Mouse (Mus musculus) spleen, adult 2 months (tissue): ENCODE data around the gene Atg4d. TPM values are rescaled to one million over a fixed set of nuclear protein-coding genes. Genes with fewer than 3 reads are reported as not detected.

Source experiments
- DNase-seq, 2 experiments: peaks; one replicate each; pipeline versions ENCODE4 v3.0.0 to v3.0.0-alpha.2; 2012 to 2021; ENCODE audit warnings: low spot score in 2 of 2, low read depth in 1 of 2
- H3K27ac ChIP-seq: fragments of 200-500 bp; 2 replicates; pipeline ENCODE4 v1.5.1; 2012; ENCODE audit warnings: low read length, inconsistent platforms; ENCODE audit not compliant: insufficient read depth
- H3K27me3 ChIP-seq: fragments of 200-500 bp; 2 replicates; pipeline ENCODE4 v1.6.1; 2012; ENCODE audit warnings: mild to moderate bottlenecking, moderate library complexity, low read length, inconsistent platforms; ENCODE audit not compliant: control insufficient read depth, insufficient read depth
- H3K36me3 ChIP-seq: fragments of 200-500 bp; 2 replicates; pipeline ENCODE4 v1.6.1; 2012; ENCODE audit warnings: mild to moderate bottlenecking, low read length, inconsistent platforms; ENCODE audit not compliant: control insufficient read depth, insufficient read depth
- H3K4me1 ChIP-seq: fragments of 200-500 bp; 2 replicates; pipeline ENCODE4 v1.6.1; 2011; ENCODE audit warnings: inconsistent platforms; ENCODE audit not compliant: control insufficient read depth, insufficient read depth, insufficient read length
- H3K4me3 ChIP-seq: fragments of 200-500 bp; 2 replicates; pipeline ENCODE4 v1.5.1; 2011; ENCODE audit warnings: mild to moderate bottlenecking, inconsistent platforms; ENCODE audit not compliant: insufficient read depth, insufficient read length; ENCODE audit errors: extremely low read depth
- CTCF ChIP-seq: fragments of 200-500 bp; IDR thresholded peaks from 2 replicates; pipeline ENCODE4 v1.5.1; 2011; ENCODE audit warnings: mild to moderate bottlenecking, inconsistent platforms; ENCODE audit not compliant: insufficient read depth, insufficient read length, insufficient replicate concordance; ENCODE audit errors: extremely low read depth
- POLR2A ChIP-seq: fragments of 200-500 bp; IDR thresholded peaks from 2 replicates; pipeline ENCODE4 v1.6.1; 2011; ENCODE audit warnings: low read depth, low read length, inconsistent platforms
- WGBS: fragments of 180-500 bp; shearing (Covaris S2); methylation state at CpG from one replicate; pipeline ENCODE4 v1.1.7; 2018; 5-methylcytosine and 5-hydroxymethylcytosine counted together
- polyA plus RNA-seq: library from polyadenylated mRNA; depleted of rRNA; stranded (reverse); fragments of >200 nt; gene quantifications from 2 replicates; pipeline ENCODE4 v1.2.3, GENCODE M21; 2012

The Atg4d gene
- polyA plus RNA-seq, 1 experiment: 44.8 TPM

GRCm38 (mm10) chr9:21239465-21239848 lies 25.6 kb upstream of the Atg4d start:
- Histone ChIP-seq H3K4me1 (peaks cover 18% of the 10 kb centered on the region), H3K4me3 (peak overlapping the region; percentile 82)

GRCm38 (mm10) chr9:21241343-21241742 lies 23.8 kb upstream of the Atg4d start:
- no peaks in the 10 kb centered on the region for H3K36me3 ChIP-seq
- H3K27me3 ChIP-seq: peaks cover 9% of the 10 kb centered on the region
- no peak overlapping the region for H3K4me3 ChIP-seq
- H3K27ac ChIP-seq: no peak overlapping the region
- peak; percentile 93; the same call in 1 of the 2 replicates for TF ChIP-seq CTCF
- TF ChIP-seq POLR2A: no peak
- peaks cover 16% of the 10 kb centered on the region for H3K4me1 ChIP-seq
- peak; percentile 82 for DNase-seq
- WGBS: 3% methylated on average over 11 of the region's 11 CpGs

More at GRCm38 (mm10) chr9:21239465-21239848, 25.6 kb upstream of the Atg4d start:
- Histone ChIP-seq H3K36me3 (no peaks in the 10 kb centered on the region), H3K27me3 (peaks cover 7% of the 10 kb centered on the region), H3K27ac (peak overlapping the region; percentile 95)
- 24% methylated on average over 4 of the region's 4 CpGs for WGBS
- TF ChIP-seq POLR2A (no peak), CTCF (no peak)
- no peak for DNase-seq

GRCm38 (mm10) chr9:21243826-21244427 lies 21.2 kb upstream of the Atg4d start:
- Histone ChIP-seq H3K36me3 (no peaks in the 10 kb centered on the region), H3K27ac (no peak overlapping the region), H3K4me1 (peaks cover 9% of the 10 kb centered on the region), H3K27me3 (peaks cover 18% of the 10 kb centered on the region), H3K4me3 (peak overlapping the region; percentile 27; the same call in 1 of the 2 replicates)
- TF ChIP-seq POLR2A (no peak), CTCF (no peak)
- DNase-seq: no peak
- 16% methylated on average over 42 of the region's 42 CpGs for WGBS

- Histone ChIP-seq H3K4me1 (peaks cover 9% of the 10 kb centered on the region), H3K27ac (no peak overlapping the region), H3K36me3 (no peaks in the 10 kb centered on the region), H3K4me3 (peak overlapping the region; percentile 27; the same call in 1 of the 2 replicates), H3K27me3 (peaks cover 18% of the 10 kb centered on the region)
- WGBS: 2% methylated on average over 72 of the region's 72 CpGs
- TF ChIP-seq POLR2A: no peak
- no peak for TF ChIP-seq CTCF
- DNase-seq: no peak
These were observed 20.5 kb upstream of the Atg4d start for GRCm38 (mm10) chr9:21244428-21245112.

GRCm38 (mm10) chr9:21245113-21245487 lies 20.0 kb upstream of the Atg4d start:
- Histone ChIP-seq H3K4me3 (no peak overlapping the region; the same call in 1 of the 2 replicates), H3K4me1 (peaks cover 9% of the 10 kb centered on the region), H3K36me3 (no peaks in the 10 kb centered on the region), H3K27ac (no peak overlapping the region), H3K27me3 (peaks cover 18% of the 10 kb centered on the region)
- DNase-seq: no peak
- TF ChIP-seq POLR2A (no peak), CTCF (no peak)
- WGBS: 11% methylated on average over 16 of the region's 16 CpGs

GRCm38 (mm10) chr9:21246342-21246741 lies 18.8 kb upstream of the Atg4d start:
- Histone ChIP-seq H3K36me3 (no peaks in the 10 kb centered on the region), H3K4me1 (peaks cover 9% of the 10 kb centered on the region), H3K4me3 (no peak overlapping the region), H3K27ac (no peak overlapping the region), H3K27me3 (peaks cover 18% of the 10 kb centered on the region)
- WGBS: 91% methylated on average over 1 of the region's 1 CpGs
- TF ChIP-seq CTCF: no peak
- TF ChIP-seq POLR2A: no peak
- no peak for DNase-seq

- Histone ChIP-seq H3K4me3 (no peak within 1 kb of the TSS), H3K36me3 (no peaks in the 10 kb centered on the region), H3K27ac (no peak within 1 kb of the TSS), H3K4me1 (peaks cover 9% of the 10 kb centered on the region), H3K27me3 (peaks cover 18% of the 10 kb centered on the region)
- no peak for TF ChIP-seq POLR2A
- no peak for TF ChIP-seq CTCF
- WGBS: 3% methylated on average over 28 of the region's 30 CpGs
- DNase-seq: no peak
These were observed 16.8 kb upstream of the Atg4d start, which contains the start of gene S1pr5 for GRCm38 (mm10) chr9:21248326-21248725. Gene S1pr5 (minus strand): TSS chr9:21248443.
